Mouse (Mus musculus) G1E (cell line): ENCODE data around the gene Naalad2.
"Not testable (repeated sequence)": the region's sequence is repeated elsewhere in the genome, so short reads cannot be mapped to it uniquely, and the experiment has no call there.

ENCODE experiments used
- CTCF ChIP-seq: IDR thresholded peaks from 2 replicates; pipeline ENCODE4 v1.5.1; 2012; ENCODE audit warnings: low read depth, low read length, inconsistent platforms, mixed read lengths
- GATA1 ChIP-seq: IDR thresholded peaks from 2 replicates; pipeline ENCODE4 v1.6.1; 2012; ENCODE audit warnings: borderline replicate concordance, low read length, inconsistent platforms, mixed read lengths
- GATA2 ChIP-seq: IDR thresholded peaks from 2 replicates; pipeline ENCODE4 v1.6.1; 2012; ENCODE audit warnings: low read depth, low read length, inconsistent platforms, borderline replicate concordance
- TAL1 ChIP-seq: conservative IDR thresholded peaks from 2 replicates; pipeline ENCODE4 v1.6.1; 2012; ENCODE audit warnings: low read depth, low read length, inconsistent platforms, mixed read lengths

DNA sequence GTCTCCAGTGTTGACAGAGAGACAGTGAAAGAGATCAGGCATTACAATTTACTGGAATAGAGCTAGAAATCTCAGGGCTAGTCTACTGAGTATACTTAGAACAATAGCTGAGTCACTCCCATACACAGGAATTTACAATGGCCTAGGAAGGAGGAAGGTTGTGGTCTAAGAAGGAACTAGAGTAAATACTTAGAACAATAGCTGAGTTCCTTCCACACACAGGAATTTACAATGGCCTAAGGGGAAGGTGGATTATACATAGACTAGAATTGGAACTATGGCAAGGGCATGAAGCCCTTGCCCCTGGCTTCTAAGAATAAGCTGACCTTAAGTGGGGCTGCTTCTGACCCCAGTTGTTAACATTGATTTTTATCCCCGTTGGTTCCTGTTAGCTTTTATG is 29.8 kb downstream of the Naalad2 start:
- not testable (repeated sequence) for TF ChIP-seq CTCF, TAL1, GATA2, GATA1
